Mouse (Mus musculus) heart, adult 2 months (tissue): ENCODE measurements at regions not wholly inside any gene's neighbourhood (a gene's known extent, or its start where the extent isn't known, plus 50 kb on each side); places are given as distances from the start of the nearest gene placed in this dataset.

Source experiments
- CTCF ChIP-seq: fragments of 200-600 bp; IDR thresholded peaks from 2 replicates; pipeline ENCODE4 v1.8.1; 2022; ENCODE audit warnings: antibody characterized with exemption, mild to moderate bottlenecking, moderate library complexity
- EP300 ChIP-seq: fragments of 200-500 bp; IDR thresholded peaks from 2 replicates; pipeline ENCODE4 v1.6.1; 2011; ENCODE audit warnings: low read depth, low read length, control low read depth; ENCODE audit not compliant: insufficient read depth

DNA sequence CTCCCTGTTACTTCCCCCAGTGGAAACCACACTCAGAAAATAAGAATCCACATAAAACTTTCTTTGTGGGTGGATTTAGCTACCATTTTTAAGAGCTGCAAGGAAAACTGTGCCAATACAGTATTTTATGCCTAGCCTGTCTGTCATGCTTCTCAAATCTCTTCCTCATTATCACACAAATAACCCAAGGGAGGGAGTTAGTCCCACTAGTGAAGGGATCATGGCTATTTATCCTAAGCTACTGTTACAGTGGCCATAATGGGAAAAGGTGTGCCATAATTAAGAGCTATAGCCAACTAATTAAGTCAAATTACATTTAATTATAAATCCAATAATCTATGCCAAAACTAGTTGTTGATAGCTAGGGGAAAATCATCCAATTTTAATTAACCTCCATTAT lies 374.8 kb upstream of the Ube2e3 start:
- no peak for TF ChIP-seq CTCF
- TF ChIP-seq EP300: no peak
